Mouse (Mus musculus): Measurements from ENCODE around the gene Ly75. TPM values are rescaled to one million over a fixed set of nuclear protein-coding genes. Genes with fewer than 3 reads are reported as not detected.

Gene Ly75
- polyA plus RNA-seq, 1 experiment: 0.42 TPM

- Histone ChIP-seq H3K4me1 (ENCODE audit: control insufficient read depth, insufficient read depth, low read length) (no peaks in the 10 kb centered on the region; the same call in 1 of the 2 replicates), H3K4me3 (ENCODE audit: insufficient read depth, low read length) (no peak overlapping the region)
- TF ChIP-seq POLR2A (IDR thresholded peaks at IDR 0.05; ENCODE audit: borderline replicate concordance, low read depth, low read length) (no peak), CTCF (IDR thresholded peaks at IDR 0.05; ENCODE audit: low read depth, low read length) (no peak)
Measured at GRCm38 (mm10) chr2:60375608-60376107, 7.4 kb downstream of the Ly75 start.

GRCm38 (mm10) chr2:60375126-60375525, 8.0 kb downstream of the Ly75 start:
- Histone ChIP-seq H3K27ac (ENCODE audit: insufficient read depth, low read depth, low read length) (no peak overlapping the region), H3K4me1 (ENCODE audit: control insufficient read depth, insufficient read depth, low read length) (peaks cover 2% of the 10 kb centered on the region; the same call in 1 of the 2 replicates), H3K4me3 (ENCODE audit: insufficient read depth, low read length) (no peak overlapping the region)
- TF ChIP-seq POLR2A (IDR thresholded peaks at IDR 0.05; ENCODE audit: borderline replicate concordance, low read depth, low read length) (no peak), CTCF (IDR thresholded peaks at IDR 0.05; ENCODE audit: low read depth, low read length) (no peak)

More at GRCm38 (mm10) chr2:60375608-60376107, 7.4 kb downstream of the Ly75 start:
- no peak overlapping the region for H3K27ac ChIP-seq (ENCODE audit: insufficient read depth, low read depth, low read length)

- peaks cover 16% of the 10 kb centered on the region for H3K4me1 ChIP-seq (ENCODE audit: control insufficient read depth, insufficient read depth, low read length)
- TF ChIP-seq POLR2A (IDR thresholded peaks at IDR 0.05; ENCODE audit: borderline replicate concordance, low read depth, low read length) (no peak), CTCF (IDR thresholded peaks at IDR 0.05; ENCODE audit: low read depth, low read length) (no peak)
- H3K4me3 ChIP-seq (ENCODE audit: insufficient read depth, low read length): no peak overlapping the region
- no peak overlapping the region for H3K27ac ChIP-seq (ENCODE audit: insufficient read depth, low read depth, low read length)
Measured at GRCm38 (mm10) chr2:60370188-60370587, 12.9 kb downstream of the Ly75 start.

- Histone ChIP-seq H3K27ac (ENCODE audit: insufficient read depth, low read depth, low read length) (no peak overlapping the region), H3K4me1 (ENCODE audit: control insufficient read depth, insufficient read depth, low read length) (peaks cover 16% of the 10 kb centered on the region)
- TF ChIP-seq POLR2A (IDR thresholded peaks at IDR 0.05; ENCODE audit: borderline replicate concordance, low read depth, low read length) (no peak), CTCF (IDR thresholded peaks at IDR 0.05; ENCODE audit: low read depth, low read length) (no peak)
Measured at GRCm38 (mm10) chr2:60369454-60369853, 13.6 kb downstream of the Ly75 start.

GRCm38 (mm10) chr2:60367871-60368270, 15.2 kb downstream of the Ly75 start:
- Histone ChIP-seq H3K27ac (ENCODE audit: insufficient read depth, low read depth, low read length) (no peak overlapping the region), H3K4me1 (ENCODE audit: control insufficient read depth, insufficient read depth, low read length) (peaks cover 16% of the 10 kb centered on the region), H3K4me3 (ENCODE audit: insufficient read depth, low read length) (no peak overlapping the region)
- TF ChIP-seq POLR2A (IDR thresholded peaks at IDR 0.05; ENCODE audit: borderline replicate concordance, low read depth, low read length) (no peak), CTCF (IDR thresholded peaks at IDR 0.05; ENCODE audit: low read depth, low read length) (no peak)

More at GRCm38 (mm10) chr2:60369454-60369853, 13.6 kb downstream of the Ly75 start:
- H3K4me3 ChIP-seq (ENCODE audit: insufficient read depth, low read length): no peak overlapping the region

GRCm38 (mm10) chr2:60367204-60367603, 15.9 kb downstream of the Ly75 start:
- Histone ChIP-seq H3K27ac (ENCODE audit: insufficient read depth, low read depth, low read length) (no peak overlapping the region), H3K4me1 (ENCODE audit: control insufficient read depth, insufficient read depth, low read length) (peaks cover 16% of the 10 kb centered on the region), H3K4me3 (ENCODE audit: insufficient read depth, low read length) (no peak overlapping the region)
- TF ChIP-seq POLR2A (IDR thresholded peaks at IDR 0.05; ENCODE audit: borderline replicate concordance, low read depth, low read length): no peak
- no peak for TF ChIP-seq CTCF (IDR thresholded peaks at IDR 0.05; ENCODE audit: low read depth, low read length)

- no peak overlapping the region for H3K27ac ChIP-seq (ENCODE audit: insufficient read depth, low read depth, low read length)
- TF ChIP-seq POLR2A (IDR thresholded peaks at IDR 0.05; ENCODE audit: borderline replicate concordance, low read depth, low read length) (no peak), CTCF (IDR thresholded peaks at IDR 0.05; ENCODE audit: low read depth, low read length) (no peak)
- no peak overlapping the region for H3K4me3 ChIP-seq (ENCODE audit: insufficient read depth, low read length)
- H3K4me1 ChIP-seq (ENCODE audit: control insufficient read depth, insufficient read depth, low read length): peaks cover 16% of the 10 kb centered on the region
Measured at GRCm38 (mm10) chr2:60365820-60366610, 17.1 kb downstream of the Ly75 start.

GRCm38 (mm10) chr2:60365138-60365775, 17.8 kb downstream of the Ly75 start:
- Histone ChIP-seq H3K27ac (ENCODE audit: insufficient read depth, low read depth, low read length) (no peak overlapping the region), H3K4me3 (ENCODE audit: insufficient read depth, low read length) (no peak overlapping the region), H3K4me1 (ENCODE audit: control insufficient read depth, insufficient read depth, low read length) (peaks cover 16% of the 10 kb centered on the region)
- TF ChIP-seq POLR2A (IDR thresholded peaks at IDR 0.05; ENCODE audit: borderline replicate concordance, low read depth, low read length) (no peak), CTCF (IDR thresholded peaks at IDR 0.05; ENCODE audit: low read depth, low read length) (no peak)

GRCm38 (mm10) chr2:60362146-60362545, 21.0 kb downstream of the Ly75 start:
- no peak overlapping the region for H3K27ac ChIP-seq (ENCODE audit: insufficient read depth, low read depth, low read length)
- no peak for TF ChIP-seq CTCF (IDR thresholded peaks at IDR 0.05; ENCODE audit: low read depth, low read length)
- no peak for TF ChIP-seq POLR2A (IDR thresholded peaks at IDR 0.05; ENCODE audit: borderline replicate concordance, low read depth, low read length)
- no peak overlapping the region for H3K4me3 ChIP-seq (ENCODE audit: insufficient read depth, low read length)
- no peaks in the 10 kb centered on the region; the same call in 1 of the 2 replicates for H3K4me1 ChIP-seq (ENCODE audit: control insufficient read depth, insufficient read depth, low read length)

GRCm38 (mm10) chr2:60359796-60360195, 23.3 kb downstream of the Ly75 start:
- no peak overlapping the region for H3K4me3 ChIP-seq (ENCODE audit: insufficient read depth, low read length)
- no peak overlapping the region for H3K27ac ChIP-seq (ENCODE audit: insufficient read depth, low read depth, low read length)
- TF ChIP-seq CTCF (IDR thresholded peaks at IDR 0.05; ENCODE audit: low read depth, low read length) (no peak), POLR2A (IDR thresholded peaks at IDR 0.05; ENCODE audit: borderline replicate concordance, low read depth, low read length) (no peak)
- H3K4me1 ChIP-seq (ENCODE audit: control insufficient read depth, insufficient read depth, low read length): peaks cover 3% of the 10 kb centered on the region; the same call in 1 of the 2 replicates
